Mouse (Mus musculus): ENCODE results near the gene Scnn1b.

The Scnn1b gene

GRCm38 (mm10) chr7:121913944-121914343, 49.1 kb downstream of the Scnn1b start:
- no peak for DNase-seq (ENCODE audit: low read depth)

DNA sequence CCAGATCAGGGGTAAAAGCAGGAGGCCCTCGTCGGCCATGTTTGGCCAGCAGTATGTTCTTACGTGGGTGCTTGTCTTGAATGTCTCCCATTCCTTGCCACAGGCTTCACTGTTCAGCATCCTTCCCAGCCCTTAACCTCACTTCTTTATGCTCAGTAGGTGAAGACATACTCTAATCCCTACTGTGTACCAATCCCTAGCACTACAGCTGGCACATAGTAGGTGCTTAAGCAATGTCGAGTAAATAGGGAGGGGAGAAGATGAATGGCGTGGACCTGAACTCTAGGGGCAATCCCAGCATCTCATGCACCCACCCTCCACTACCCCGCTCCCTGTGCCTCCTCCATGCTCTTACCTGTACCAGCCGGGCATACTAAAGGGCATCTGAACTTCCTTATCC, 59.5 kb downstream of the Scnn1b start:
- no peak for DNase-seq (ENCODE audit: low read depth)

GRCm38 (mm10) chr7:121927882-121928281, 63.0 kb downstream of the Scnn1b start:
- no peak for DNase-seq (ENCODE audit: low read depth)

GRCm38 (mm10) chr7:121931246-121931645, 66.4 kb downstream of the Scnn1b start:
- no peak for DNase-seq (ENCODE audit: low read depth)

DNA sequence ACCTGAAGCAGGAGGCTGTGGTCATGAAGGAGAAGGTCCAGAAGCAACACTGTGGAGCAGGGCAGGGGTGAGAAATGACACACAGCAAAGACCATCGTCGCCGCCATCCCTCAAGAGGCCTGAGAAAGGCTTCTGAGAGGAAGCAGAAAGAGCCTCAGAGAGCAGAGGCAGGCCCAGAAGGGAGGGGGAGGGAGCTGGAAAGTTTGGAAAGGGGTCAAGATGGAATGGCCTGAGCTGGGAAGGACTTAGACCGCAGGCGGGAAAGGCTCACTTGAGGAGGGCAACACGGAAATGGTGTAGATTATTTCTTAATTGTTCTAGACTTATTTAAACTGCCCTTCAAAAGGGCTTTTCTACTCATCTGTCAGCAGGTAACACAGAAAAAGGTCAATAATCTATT, 68.8 kb downstream of the Scnn1b start:
- no peak for DNase-seq (ENCODE audit: low read depth)

- no peak for DNase-seq (ENCODE audit: low read depth)
These were observed 69.5 kb downstream of the Scnn1b start for GRCm38 (mm10) chr7:121934346-121934745.

GRCm38 (mm10) chr7:121935906-121936794, 71.3 kb downstream of the Scnn1b start:
- no peak for DNase-seq (ENCODE audit: low read depth)

- no peak for DNase-seq (ENCODE audit: low read depth)
These were observed 72.2 kb downstream of the Scnn1b start for GRCm38 (mm10) chr7:121936861-121937630.

GRCm38 (mm10) chr7:121938124-121938891, 73.5 kb downstream of the Scnn1b start:
- DNase-seq (ENCODE audit: low read depth) = no peak

- DNase-seq (ENCODE audit: low read depth) = no peak
These were observed 74.4 kb downstream of the Scnn1b start for GRCm38 (mm10) chr7:121939244-121939643.

DNA sequence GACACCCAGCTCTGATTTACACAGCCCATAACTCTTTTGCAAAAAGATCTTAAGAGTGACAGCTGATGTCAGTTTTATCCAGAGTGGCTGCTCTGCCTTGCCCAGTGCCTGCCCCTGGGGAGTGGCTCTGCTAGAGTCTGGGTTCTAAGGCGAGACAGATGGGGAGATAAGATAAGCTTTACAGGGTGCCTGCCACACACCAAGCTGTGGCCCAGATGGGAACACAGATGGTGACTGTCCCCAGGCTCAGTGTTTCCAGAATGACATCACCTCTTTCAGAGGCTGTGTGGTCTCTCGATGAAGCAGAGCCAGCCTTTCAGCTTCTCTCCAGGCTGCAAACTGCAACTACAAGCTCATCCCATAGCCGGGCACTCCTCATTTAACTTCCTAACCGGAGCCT, 74.9 kb downstream of the Scnn1b start:
- DNase-seq (ENCODE audit: low read depth) = peak; percentile 28

GRCm38 (mm10) chr7:121941016-121941415, 76.2 kb downstream of the Scnn1b start:
- no peak for DNase-seq (ENCODE audit: low read depth)

GRCm38 (mm10) chr7:121941640-121942039, 76.8 kb downstream of the Scnn1b start:
- DNase-seq (ENCODE audit: low read depth) = no peak

DNA sequence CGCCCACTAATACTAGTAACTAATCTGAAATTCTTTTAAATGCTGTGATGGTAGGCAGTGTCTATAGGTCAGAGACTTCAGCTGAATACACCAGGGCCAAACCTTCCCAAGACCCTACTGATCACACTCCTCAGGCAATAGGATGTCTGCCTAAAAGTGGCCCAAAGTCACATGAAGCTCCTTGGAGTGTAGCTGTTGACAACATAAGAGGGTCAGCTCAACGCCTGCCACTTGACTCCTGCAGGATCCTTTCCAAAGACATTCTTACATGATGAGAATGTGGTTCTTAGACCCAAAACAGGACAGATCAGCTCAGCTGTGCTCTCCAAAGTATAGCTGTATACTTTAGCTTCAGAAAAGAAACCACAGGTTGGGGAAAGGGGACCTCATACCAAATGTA, 77.5 kb downstream of the Scnn1b start:
- no peak for DNase-seq (ENCODE audit: low read depth)

GRCm38 (mm10) chr7:121946196-121946595, 81.4 kb downstream of the Scnn1b start:
- no peak for DNase-seq (ENCODE audit: low read depth)

GRCm38 (mm10) chr7:121947513-121947912, 82.7 kb downstream of the Scnn1b start:
- DNase-seq (ENCODE audit: low read depth) = no peak

DNA sequence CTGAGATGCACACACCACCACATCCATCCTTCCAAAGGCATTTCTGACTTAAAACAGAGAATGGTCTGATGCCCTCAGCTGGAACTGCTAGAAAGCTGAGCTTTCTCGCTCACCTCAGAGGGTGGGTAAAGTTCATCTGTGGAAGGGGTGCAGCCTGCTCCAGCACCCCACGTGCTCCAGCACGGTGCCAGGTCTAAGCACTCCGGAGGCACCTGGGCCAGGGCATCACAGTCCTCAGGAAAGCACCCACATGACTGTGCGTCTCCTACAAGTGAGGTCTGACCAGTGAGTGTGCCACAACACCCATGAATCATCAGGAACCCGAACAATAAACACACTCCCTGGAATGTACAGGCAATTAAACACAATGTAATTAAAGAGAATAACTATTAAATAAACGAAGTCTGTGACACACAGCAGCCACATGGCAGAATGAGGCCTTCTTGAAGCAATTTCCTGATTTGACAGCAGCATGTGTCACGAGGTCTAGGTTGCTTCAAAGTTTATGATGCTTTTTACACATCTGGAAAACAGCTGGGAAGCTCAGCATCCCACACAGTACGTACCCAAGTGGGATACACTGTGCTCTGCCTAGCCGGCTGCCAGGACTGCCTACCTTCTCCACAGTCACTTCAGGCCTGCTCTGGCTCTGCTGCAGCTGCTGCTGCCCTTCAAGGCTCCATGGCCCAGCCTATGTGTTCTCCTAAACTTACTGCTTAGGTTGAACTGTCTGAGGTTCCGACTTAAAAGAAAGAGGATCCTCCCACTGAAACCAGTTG, 90.2 kb downstream of the Scnn1b start:
- no peak for DNase-seq (ENCODE audit: low read depth)

- no peak for DNase-seq (ENCODE audit: low read depth)
These were observed 91.0 kb downstream of the Scnn1b start for GRCm38 (mm10) chr7:121955802-121956201.

- no peak for DNase-seq (ENCODE audit: low read depth)
These were observed 97.2 kb downstream of the Scnn1b start for GRCm38 (mm10) chr7:121961913-121962570.

- no peak for DNase-seq (ENCODE audit: low read depth)
These were observed 97.7 kb downstream of the Scnn1b start for GRCm38 (mm10) chr7:121962571-121962959.

DNA sequence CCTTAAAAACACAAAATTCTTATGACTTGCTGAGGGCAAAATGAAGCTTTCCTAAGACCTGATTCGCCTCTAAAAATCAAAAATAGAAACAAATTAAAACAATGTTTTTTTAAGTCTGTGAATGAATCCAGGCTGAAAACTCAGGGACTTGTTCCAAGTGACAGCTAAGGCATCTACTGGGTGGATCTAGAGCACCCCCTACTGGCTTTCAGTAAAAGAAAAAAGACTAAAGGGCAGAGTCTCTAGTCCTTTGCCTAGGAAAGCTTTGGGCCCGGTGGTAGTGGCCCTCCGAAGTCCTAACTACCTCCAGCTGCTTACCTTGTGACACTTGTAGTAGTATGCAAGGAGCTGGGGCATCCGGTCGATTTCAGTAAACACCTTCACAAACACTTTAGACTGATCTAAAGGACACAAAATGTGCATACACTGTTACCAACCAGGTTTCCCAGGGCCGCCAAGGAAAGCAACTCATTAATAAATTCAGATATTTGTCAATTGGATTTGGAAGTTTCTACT, 99.1 kb downstream of the Scnn1b start:
- DNase-seq (ENCODE audit: low read depth) = no peak

Measured in c-Kit-positive CD71-positive TER-119-negative erythroid progenitor cells, embryonic 14.5 days (primary cell).